Mouse (Mus musculus): Measurements from ENCODE around the gene Zer1. TPM values are rescaled to one million over a fixed set of nuclear protein-coding genes. Genes with fewer than 3 reads are reported as not detected.
A peak's percentile ranks its signal among the peaks of the same experiment; 100 is the strongest.
"Not testable (repeated sequence)": the region's sequence is repeated elsewhere in the genome, so short reads cannot be mapped to it uniquely, and the experiment has no call there.

Zer1 gene
- total RNA-seq, 2 experiments from 2014 or later, result 23.5 to 26.7 TPM

DNA sequence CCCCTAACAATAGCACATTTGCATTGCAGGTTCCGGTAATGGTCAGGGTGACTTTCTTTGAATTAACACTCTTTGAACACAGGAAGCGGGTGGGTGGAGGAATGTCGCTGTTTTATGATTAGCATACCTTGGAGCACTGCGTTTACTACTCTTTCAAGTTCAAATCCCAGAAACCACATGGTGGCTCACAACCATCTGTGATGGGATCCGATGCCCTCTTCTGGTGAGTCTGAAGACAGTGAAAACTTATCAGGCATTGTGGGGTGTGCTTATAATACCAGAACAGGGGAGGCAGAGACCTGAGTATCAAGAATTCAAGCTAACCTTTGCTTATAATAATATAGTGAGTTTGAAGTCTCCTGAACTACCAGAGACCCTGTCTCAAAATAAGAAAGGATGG is 6.9 kb upstream of the Zer1 start:
- intact Hi-C loops (cut with DNase I); DNase-seq (ENCODE audit: low spot score): not testable (repeated sequence)

DNA sequence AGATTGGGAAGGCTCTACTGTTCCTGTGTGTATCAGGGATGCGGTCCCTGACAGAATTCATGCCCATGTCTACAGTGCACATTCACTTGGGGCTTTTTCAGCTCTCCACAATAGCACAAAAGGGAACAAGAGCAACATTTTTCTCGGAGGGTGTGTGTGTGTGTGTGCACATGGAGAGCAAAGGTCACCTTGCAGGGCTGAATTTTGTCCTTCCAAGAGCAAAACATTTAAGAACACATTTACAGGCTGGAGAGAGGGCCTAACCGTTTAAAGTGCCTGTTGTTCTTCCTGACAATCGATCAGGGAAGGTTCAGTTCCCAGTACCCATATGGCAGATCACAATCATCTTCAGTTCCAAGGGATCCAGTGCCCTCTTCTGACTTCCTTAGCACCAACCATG is 5.8 kb upstream of the Zer1 start:
- no peak for DNase-seq (ENCODE audit: low spot score)
- intact Hi-C loops (cut with DNase I), result no loop called here

DNA sequence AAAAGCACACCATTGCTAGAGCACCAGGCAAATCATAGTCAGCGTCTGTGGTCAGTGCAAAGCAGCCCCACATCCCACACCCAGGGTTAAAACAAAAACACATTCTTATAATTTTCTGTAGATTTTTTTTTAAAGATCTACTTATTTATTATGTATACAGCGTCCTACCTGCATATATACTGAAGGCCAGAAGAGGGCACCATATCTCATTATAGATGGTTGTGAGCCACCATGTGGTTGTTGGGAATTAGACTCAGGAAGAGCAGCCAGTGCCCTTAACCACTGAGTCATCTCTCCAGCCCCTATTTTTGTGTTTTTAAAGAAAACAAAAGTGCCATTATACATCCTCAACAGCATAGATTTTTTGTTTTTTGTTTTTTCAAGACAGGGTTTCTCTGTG is 4.4 kb upstream of the Zer1 start:
- no peak for DNase-seq (ENCODE audit: low spot score)

DNA sequence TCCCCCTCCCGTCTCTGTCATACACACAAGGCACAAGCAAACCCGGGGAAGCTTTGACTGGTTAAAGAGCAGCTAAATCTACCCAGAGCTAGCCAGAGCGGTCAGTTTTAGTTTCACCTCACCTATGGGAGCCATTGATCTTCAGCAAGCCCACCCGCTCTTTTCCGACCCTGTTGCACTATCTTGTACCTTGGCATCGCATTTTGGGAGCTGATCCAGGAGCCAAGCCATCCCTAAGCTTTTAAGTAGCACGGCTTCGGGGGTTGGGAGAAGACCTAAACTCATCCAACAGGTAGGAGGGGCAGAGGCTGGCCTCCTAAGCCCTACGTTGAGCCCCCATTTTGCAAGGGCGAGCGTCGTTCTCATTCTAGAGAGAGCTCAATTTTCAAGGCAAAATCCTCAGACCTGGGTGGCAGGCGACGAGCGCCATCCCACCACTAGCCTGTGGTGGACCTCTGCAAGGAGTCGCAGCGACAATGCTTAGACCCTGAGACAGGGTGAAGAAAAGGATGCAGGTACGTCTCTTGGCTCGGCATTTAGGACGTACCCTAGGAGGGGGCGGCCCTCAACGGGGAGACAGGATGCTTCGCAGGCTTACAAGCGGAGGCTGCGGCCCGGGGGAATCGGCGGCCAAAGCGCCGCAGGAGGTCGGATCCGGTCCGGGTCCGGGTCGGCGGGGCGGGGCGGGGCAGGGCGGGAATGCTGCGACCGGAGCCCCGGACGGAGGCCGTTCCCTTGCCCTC is 485 bp downstream of the Zer1 start:
- intact Hi-C loops (cut with DNase I), result no loop called here
- DNase-seq (ENCODE audit: low spot score), result no peak

More for the DNA sequence above, 4.4 kb upstream of the Zer1 start:
- intact Hi-C loops (cut with DNase I), result loop anchor here (2.0 kb wide), 2 partner anchors 34 to 142 kb away; no protein-coding TSS in a partner anchor

DNA sequence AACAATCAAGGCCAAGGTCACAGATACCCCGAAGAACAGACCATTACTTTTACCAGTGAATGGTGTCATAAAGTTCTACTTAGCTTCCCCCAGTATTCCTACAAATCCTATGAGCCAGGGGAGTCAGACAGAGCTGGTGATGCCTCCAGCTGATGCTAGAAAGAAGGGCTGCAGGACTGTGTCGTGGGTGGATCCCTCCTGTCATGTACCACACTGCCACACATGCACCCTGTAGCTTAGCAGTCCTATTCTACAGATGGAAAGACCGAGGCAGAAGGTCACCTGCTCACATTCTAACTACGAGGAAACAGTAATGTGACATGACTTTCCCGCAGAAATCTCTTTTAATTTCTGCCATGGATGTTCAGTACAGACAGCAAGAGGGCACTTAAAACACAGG is 1.6 kb downstream of the Zer1 start:
- intact Hi-C loops (cut with DNase I), result no loop called here
- no peak for DNase-seq (ENCODE audit: low spot score)

DNA sequence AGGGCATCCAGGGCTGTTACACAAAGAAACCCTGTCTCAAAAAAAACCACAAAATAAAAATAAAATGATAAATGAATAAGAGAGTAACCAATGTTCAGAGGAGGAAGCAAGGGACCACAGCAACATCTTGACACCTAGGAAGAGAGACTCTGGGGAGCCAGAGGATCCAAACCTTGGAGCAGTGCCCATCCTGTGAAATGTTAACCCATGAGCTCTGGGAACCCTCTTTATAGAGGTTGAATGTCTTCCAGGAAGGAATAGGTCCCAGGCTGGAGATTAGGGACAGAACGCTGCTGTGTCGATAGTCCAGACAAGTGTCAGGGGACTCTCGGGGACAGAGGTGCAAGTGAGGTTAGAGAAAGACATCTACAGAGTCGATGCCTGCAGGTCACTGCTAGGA is 4.1 kb downstream of the Zer1 start:
- no peak for DNase-seq (ENCODE audit: low spot score)
- intact Hi-C loops (cut with DNase I), result no loop called here

DNA sequence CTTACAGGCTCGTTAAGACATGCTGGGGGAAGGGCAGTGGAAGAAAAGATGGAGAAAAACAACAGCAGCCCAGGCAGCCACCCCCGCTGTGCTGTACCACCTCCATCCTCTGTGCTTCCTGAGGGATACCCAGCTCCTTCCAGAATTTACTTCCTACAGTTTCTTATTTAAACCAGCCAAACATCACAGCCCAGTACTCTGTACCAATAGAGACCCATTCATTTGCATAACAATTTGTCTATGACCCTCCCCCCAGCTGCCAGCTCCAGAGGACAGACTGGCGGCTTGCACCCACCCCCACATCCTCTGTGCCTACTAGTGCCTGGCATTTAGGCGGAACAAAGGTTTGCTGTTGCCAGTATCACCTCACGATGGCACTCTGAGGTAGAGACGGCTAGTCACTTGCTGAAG is 4.7 kb downstream of the Zer1 start:
- no peak for DNase-seq (ENCODE audit: low spot score)
- intact Hi-C loops (cut with DNase I), result loop anchor here (5.0 kb wide), 1 partner anchor 33 kb away; no protein-coding TSS in a partner anchor

DNA sequence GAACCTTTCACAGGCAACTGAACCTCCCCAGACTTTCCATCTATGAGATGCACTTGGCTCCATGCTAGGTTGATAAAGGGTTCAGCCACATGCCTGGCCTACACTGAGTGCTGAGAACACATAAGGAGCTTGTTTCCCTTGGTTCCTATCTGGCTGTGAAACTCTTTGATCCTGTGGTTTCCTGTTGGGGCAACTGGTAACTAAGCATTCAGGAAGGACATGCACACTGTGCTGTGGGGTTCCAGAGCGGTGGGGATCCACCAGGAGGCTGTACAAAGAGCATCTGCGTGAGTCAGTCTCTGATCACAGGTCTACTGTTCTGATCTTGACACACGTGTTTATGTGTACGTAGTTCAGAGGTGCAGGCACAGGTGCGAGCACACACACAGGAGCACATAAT is 11.8 kb downstream of the Zer1 start:
- no peak for DNase-seq (ENCODE audit: low spot score)
- intact Hi-C loops (cut with DNase I), result no loop called here

DNA sequence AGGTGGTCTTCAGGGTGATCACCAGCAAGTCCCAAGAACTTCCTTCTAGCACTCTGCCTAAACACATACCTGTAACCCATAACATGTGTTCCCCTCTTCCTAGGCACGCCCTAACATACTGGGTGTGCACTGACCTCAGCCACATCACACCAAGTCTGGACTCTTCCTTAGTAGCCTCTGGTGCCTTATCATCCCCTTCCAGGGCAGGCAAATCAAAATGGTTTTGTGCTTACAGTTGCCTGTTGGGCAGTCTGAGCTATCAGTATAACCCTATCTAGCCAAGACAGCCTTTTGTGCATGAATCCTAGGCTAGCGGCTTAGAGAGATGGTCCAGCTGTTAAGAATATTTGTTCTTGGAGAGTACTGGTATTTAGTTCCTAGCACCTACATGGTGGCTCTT is 12.9 kb downstream of the Zer1 start:
- no peak for DNase-seq (ENCODE audit: low spot score)
- intact Hi-C loops (cut with DNase I), result no loop called here

DNA sequence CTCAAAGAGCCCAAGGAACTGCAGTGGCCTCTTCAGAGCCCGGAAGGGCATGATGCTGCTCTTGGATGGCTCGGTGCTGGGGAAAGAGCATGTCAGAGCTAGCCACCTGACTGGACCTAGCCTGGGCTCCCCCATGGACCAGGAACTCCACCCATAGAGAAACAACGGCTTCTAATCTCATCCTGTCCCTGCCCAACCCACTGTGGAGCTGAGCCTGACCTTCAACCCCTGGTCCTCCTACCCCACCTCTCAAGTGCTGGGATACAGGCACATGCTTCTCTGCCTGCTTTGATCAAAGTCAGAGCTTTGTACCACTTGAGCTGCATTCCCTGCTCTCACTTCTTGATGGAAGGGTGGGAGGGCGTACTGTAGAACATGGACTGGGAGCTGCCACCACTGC is 16.1 kb downstream of the Zer1 start:
- DNase-seq (ENCODE audit: low spot score), result no peak
- intact Hi-C loops (cut with DNase I), result loop anchor here (5.0 kb wide), 1 partner anchor 54 kb away; no protein-coding TSS in a partner anchor

DNA sequence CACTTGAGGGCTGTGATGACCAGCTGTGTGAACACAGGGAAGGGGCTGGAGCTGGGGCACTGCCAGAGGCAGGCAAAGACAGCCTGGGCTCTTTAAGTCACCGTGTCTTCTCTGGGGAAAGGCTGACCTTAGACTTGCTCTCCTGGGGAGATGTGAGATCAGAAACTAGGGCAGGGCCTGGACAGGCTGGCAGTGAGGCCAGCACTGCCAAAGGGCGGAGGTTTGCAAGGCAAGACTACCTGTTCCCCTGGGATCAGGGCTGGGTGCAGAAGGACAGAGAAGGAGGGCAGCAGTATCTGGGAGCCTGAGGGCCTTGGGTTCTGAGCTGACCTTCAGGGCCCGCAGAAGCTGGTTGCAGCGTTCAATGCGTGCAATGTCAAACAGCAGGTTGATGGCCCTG is 16.7 kb downstream of the Zer1 start:
- DNase-seq (ENCODE audit: low spot score), result no peak
- intact Hi-C loops (cut with DNase I), result loop anchor here (5.0 kb wide), 1 partner anchor 55 kb away; no protein-coding TSS in a partner anchor

DNA sequence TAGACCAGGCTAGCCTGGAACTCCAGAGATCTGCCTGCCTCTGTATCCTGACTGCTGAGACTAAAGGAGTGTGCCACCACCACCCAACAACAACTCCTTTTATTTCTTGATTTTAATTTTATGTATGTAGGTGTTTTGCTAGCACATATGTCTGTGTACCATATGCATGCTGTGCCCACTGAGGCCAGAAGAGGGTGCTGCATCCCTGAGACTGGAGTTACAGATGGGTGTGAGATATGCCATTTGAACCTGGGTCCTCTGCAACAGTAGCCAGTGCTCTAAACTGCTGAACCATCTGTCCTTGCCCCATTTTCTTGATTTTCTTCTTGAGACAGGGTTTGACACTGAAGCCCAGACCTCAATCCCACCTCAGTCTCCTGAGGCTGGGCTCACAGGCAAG is 18.0 kb downstream of the Zer1 start:
- DNase-seq (ENCODE audit: low spot score), result no peak

DNA sequence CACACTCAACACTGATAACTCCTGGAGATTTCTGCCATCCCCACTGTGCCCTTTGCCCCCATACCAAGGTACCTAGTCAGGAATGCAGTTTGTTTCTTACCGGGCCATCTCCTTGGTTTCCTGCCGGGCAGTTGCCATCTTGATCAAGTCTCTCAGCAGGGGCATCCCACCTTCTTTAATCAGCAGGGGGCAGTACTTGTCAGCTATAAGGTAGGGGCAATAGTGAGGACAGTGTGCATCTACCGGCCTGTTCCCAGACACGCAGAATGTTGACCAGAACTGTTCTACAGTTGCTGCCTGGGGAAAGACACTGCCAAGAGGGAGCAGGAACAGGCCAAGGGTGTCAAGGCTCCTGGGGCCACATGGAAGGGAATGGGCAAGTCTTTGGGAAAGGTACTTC is 24.2 kb downstream of the Zer1 start:
- intact Hi-C loops (cut with DNase I), result no loop called here
- DNase-seq (ENCODE audit: low spot score), result no peak

More for the DNA sequence above, 18.0 kb downstream of the Zer1 start:
- intact Hi-C loops (cut with DNase I), result loop anchor here (5.0 kb wide), 1 partner anchor 56 kb away; no protein-coding TSS in a partner anchor

DNA sequence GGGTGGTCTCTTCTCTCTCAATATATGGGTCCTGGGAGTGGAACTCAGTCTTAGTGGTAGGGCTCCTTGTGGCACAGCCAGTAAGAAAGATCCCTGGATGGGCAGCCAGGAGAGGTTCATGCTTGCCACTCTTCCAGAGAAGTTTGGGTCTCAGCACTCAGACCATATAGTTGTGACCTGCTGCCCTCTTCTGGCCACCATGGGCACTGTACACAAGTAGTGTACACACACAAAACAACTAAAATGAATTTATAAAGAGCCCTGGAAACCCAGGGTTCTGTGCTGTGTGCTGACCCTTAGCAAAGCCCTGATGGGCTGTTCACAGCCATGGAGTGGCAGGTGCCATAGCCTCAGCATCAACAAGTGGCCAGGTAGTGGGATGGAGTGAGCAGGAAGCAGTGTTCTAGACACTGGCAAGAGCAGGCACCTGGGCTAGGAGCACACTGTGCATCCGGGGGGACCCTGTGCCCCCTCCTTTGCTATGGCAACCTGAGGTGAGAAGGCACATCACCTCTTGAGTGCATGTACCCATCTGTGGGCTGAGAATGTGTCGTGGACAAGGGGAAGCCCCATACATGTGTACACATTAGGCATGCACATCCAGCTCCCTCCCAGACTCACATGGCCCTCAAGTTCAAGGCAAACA is 28.4 kb downstream of the Zer1 start:
- intact Hi-C loops (cut with DNase I), result loop anchor here (1.0 kb wide), 1 partner anchor 56 kb away; no protein-coding TSS in a partner anchor
- no peak for DNase-seq (ENCODE audit: low spot score)

DNA sequence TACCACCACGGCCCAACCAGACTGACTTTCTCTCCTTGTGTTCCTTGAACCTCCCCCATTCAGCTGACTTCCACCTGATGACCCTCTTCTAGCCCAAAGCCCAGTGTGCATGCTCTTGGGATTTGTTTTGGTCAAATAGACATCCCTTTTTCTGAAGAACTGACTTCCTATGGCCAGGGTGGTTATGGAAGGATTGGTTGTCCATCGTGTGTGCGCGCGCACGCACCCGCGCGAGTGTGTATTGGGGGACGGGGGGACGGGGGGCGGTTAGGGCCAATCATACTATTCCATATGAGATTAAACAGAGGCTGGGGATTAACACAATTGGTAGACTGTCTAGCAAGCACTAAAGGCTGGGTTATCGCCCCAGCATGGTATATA is 30.2 kb downstream of the Zer1 start:
- no peak for DNase-seq (ENCODE audit: low spot score)
- intact Hi-C loops (cut with DNase I), result no loop called here

DNA sequence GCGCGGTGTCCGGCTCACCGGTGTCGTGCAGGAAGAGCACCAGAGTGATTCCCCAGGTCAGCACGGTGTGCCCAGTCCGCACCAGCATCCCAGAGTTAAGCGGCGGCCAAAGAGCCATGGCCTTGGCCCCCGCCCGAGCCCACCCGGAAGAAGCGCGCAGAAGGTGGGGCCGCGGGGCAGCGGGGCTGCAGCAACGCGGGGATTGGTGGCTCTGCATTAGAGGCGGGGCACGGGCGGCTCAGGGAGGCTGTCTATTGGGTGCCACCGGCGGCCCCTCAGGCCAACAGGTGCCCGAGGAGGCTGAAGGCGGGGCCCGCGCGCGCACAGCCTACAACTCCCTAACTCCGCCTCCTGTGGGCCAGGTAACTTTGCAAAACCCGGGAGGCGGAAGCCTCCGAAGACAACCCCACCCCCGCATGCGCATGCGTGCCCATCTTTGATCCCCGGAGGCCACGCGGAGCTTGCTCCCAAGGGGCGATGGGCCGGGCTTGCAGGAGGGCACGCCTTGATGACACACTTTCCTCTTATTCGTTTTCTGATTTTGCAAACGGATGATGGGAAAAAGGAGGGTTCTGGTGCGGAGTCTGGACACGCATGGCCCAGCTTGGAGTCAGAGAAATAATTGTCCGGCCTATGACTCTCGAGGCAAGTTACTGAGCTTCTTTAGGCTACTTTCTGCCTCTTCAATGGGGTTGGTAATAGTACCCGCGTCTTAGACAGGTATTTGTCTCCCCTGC is 30.7 kb downstream of the Zer1 start, which contains the start of gene Zdhhc12:
Gene Zdhhc12 (minus strand): TSS at position 178 of the 737 bp plus-strand sequence.
- intact Hi-C loops (cut with DNase I), result loop anchor here (2.0 kb wide), 1 partner anchor 17 kb away; the partner anchor contains the start of gene Pkn3
- peak; percentile 94 for DNase-seq (ENCODE audit: low spot score)

DNA sequence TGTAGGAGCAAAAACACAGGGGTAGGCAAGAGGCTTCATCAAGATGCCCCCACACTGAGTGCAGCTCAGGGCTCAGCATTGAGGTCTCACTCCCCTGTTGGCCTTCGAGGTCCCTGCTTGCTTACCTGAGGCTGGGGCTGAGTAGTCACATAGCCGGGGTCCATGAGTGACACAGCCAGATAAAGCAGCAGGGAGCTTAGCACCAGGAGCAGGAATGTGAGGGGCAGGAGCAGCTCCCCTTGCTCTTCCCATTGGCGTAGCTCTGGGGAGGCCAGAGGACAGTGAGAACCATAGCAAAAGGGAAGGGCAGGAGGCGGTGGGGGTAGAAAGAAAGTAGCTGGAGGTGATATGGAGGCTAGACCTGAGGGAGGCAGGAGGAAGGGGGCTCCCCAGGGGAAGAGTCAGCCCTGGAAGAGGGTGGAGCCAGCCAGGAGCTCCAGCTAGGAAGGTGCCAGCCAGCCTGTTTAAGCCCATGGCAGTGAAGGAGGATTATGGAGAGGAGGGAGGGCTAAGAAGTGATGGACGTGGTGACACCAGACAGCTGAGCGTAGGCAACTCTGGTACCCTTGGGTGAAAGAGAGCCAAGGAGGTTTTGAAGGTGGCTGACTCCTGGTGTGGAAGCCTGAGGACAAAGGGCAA is 32.0 kb downstream of the Zer1 start:
- DNase-seq (ENCODE audit: low spot score), result no peak
- intact Hi-C loops (cut with DNase I), result loop anchor here (2.0 kb wide), 1 partner anchor 16 kb away; the partner anchor contains the start of gene Pkn3

DNA sequence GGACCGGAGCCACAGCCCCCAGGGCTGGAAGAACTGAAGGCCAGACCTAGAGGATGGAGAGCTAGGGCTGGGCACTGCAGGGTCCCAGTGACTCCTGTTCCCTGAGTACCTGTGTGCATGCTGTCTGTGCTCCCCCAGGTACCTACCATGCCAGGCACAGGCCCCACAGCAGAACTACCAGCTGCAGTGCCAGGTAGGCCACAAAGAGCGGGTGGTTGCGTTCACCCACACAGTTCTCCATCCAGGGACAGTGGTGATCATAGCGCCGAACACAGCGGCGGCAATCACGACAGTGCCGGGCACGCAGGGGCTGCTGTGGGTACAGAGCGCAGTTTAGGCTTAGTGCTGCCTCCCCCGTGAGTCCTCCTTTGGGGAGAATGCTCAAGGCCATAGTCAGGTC is 32.9 kb downstream of the Zer1 start:
- no peak for DNase-seq (ENCODE audit: low spot score)
- intact Hi-C loops (cut with DNase I), result no loop called here

DNA sequence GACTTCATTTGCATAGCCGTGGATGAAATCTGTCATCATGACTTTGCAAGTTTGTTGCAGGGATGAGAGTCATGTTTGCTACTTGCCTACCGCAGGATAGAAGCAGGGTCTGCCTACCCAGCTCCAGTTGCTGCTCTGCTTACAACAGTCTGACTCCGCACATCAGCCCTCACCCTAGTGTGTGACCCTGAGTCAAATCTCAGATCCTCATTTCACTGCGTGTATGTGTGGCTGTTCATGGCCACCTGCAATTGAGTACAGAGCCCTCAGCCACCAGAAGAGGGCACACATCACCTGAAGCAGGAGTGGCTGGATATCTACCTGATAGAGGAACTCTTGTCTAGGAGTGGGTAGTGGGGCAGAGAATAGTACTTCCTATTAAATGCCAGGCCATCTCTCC is 37.1 kb downstream of the Zer1 start:
- intact Hi-C loops (cut with DNase I), result no loop called here
- no peak for DNase-seq (ENCODE audit: low spot score)

DNA sequence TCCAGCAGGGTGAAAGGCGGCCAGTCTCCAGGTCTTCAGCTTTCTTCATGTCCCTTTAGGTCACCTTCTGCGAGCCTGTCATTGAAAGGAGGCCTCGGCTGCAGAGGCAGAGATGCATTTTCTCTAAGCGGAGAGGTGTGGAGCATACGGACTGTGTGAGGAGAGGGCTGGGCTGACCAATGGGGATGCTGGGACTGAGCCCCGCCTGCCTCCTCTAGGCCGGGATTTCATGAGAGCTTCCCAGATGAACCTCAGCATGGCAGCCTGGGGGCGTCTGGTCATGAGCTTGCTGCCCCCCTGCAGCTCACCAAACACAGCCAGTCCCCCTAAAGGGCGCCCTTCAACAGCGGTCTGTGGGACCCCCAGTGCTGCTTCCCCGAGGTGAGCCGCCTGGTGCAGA is 39.8 kb downstream of the Zer1 start:
- intact Hi-C loops (cut with DNase I), result no loop called here
- DNase-seq (ENCODE audit: low spot score), result no peak
